Mouse (Mus musculus) intestine, postnatal 0 days (tissue): ENCODE measurements around the gene Tmem230. TPM values are rescaled to one million over a fixed set of nuclear protein-coding genes. Genes with fewer than 3 reads are reported as not detected.
"Not testable (repeated sequence)": the region's sequence is repeated elsewhere in the genome, so short reads cannot be mapped to it uniquely, and the experiment has no call there.

Source experiments
- ATAC-seq: fragments of 200-750 bp; cut with Nextera tagmentation; 2 replicates; pipeline ENCODE4 v1.8.0; 2017; ENCODE audit warnings: mild to moderate bottlenecking, moderate TSS enrichment, moderate library complexity
- H3K27ac ChIP-seq: fragments of 300-500 bp; sonication (generic); 2 replicates; pipeline ENCODE4 v1.5.1; 2014; ENCODE audit warnings: mild to moderate bottlenecking, low read depth, low read length, moderate library complexity
- H3K27me3 ChIP-seq: fragments of 300-500 bp; sonication (generic); replicated peaks from 2 replicates; pipeline ENCODE4 v1.6.1; 2014; ENCODE audit warnings: low read length, mixed read lengths; ENCODE audit not compliant: control insufficient read depth, insufficient read depth
- H3K36me3 ChIP-seq: fragments of 300-500 bp; sonication (generic); 2 replicates; pipeline ENCODE4 v1.6.1; 2014; ENCODE audit warnings: mild to moderate bottlenecking, moderate library complexity; ENCODE audit not compliant: control insufficient read depth, insufficient read depth
- H3K4me1 ChIP-seq: fragments of 300-500 bp; sonication (generic); replicated peaks from 2 replicates; pipeline ENCODE4 v1.6.1; 2014; ENCODE audit warnings: antibody characterized with exemption, low read length, mixed read lengths; ENCODE audit not compliant: control insufficient read depth, insufficient read depth
- H3K4me2 ChIP-seq: fragments of 300-500 bp; sonication (generic); replicated peaks from 2 replicates; pipeline ENCODE4 v1.6.1; 2014; ENCODE audit warnings: low read depth, mild to moderate bottlenecking, moderate library complexity
- H3K4me3 ChIP-seq: fragments of 300-500 bp; sonication (generic); 2 replicates; pipeline ENCODE4 v1.5.1; 2014; ENCODE audit warnings: low read depth, low read length
- H3K9ac ChIP-seq: fragments of 300-500 bp; sonication (generic); 2 replicates; pipeline ENCODE4 v1.6.1; 2014; ENCODE audit warnings: mild to moderate bottlenecking, low read depth, low read length
- H3K9me3 ChIP-seq: fragments of 300-500 bp; sonication (generic); 2 replicates; pipeline ENCODE4 v1.6.1; 2016; ENCODE audit warnings: mixed run types; ENCODE audit not compliant: control insufficient read depth
- CTCF ChIP-seq: sonication (generic); IDR thresholded peaks from 2 replicates; pipeline ENCODE4 v1.5.1; 2016; ENCODE audit warnings: low read depth, mild to moderate bottlenecking, control low read depth, antibody characterized with exemption, moderate library complexity
- WGBS: fragments of 180-500 bp; shearing (Covaris S2); extraction: QIAGEN DNeasy Blood & Tissue Kit; methylation state at CpG from one replicate; pipeline ENCODE4 v1.1.7; 2014; 5-methylcytosine and 5-hydroxymethylcytosine counted together
- polyA plus RNA-seq: library from polyadenylated mRNA; unstranded; fragments of >200 nt; fragmentation: Nextera tagmentation; extraction: Ambion mirVana; gene quantifications from 2 replicates; pipeline ENCODE4 v1.2.1, GENCODE M21; 2015

Gene Tmem230
- polyA plus RNA-seq, 1 experiment from 2014 or later: 31.2 TPM

GRCm38 (mm10) chr2:132253603-132254002 is 6.0 kb upstream of the Tmem230 start:
- H3K9ac ChIP-seq: peak overlapping the region; percentile 51
- no peak for ATAC-seq
- peak overlapping the region; percentile 74 for H3K4me3 ChIP-seq
- H3K27ac ChIP-seq: peak overlapping the region; percentile 87
- H3K9me3 ChIP-seq: no peaks in the 10 kb centered on the region
- no peaks in the 10 kb centered on the region for H3K27me3 ChIP-seq
- H3K36me3 ChIP-seq: peaks cover 17% of the 10 kb centered on the region
- peak overlapping the region; percentile 81 for H3K4me2 ChIP-seq
- 1% methylated on average over 7 of the region's 7 CpGs for WGBS
- no peak for TF ChIP-seq CTCF
- 0 out of 2 replicates have a peak, but pooled peaks cover 4% of the 10 kb centered on the region for H3K4me1 ChIP-seq

- TF ChIP-seq CTCF: no peak
- no peaks in the 10 kb centered on the region for H3K27me3 ChIP-seq
- H3K9ac ChIP-seq: peak within 1 kb of the TSS; percentile 58
- peak within 1 kb of the TSS; percentile 74 for H3K4me3 ChIP-seq
- under 1% methylated on average over 77 of the region's 79 CpGs for WGBS
- no peaks in the 10 kb centered on the region for H3K9me3 ChIP-seq
- peak within 1 kb of the TSS; percentile 81 for H3K4me2 ChIP-seq
- peak; percentile 99 for ATAC-seq
- peak within 1 kb of the TSS; percentile 87 for H3K27ac ChIP-seq
- peaks cover 4% of the 10 kb centered on the region; the same call in 1 of the 2 replicates for H3K4me1 ChIP-seq
- H3K36me3 ChIP-seq: peaks cover 17% of the 10 kb centered on the region
Measured at GRCm38 (mm10) chr2:132252542-132253528, 5.2 kb upstream of the Tmem230 start, which contains the start of gene Pcna. Pcna (minus strand) TSS chr2:132253314.

GRCm38 (mm10) chr2:132251911-132252310 is 4.3 kb upstream of the Tmem230 start:
- 5% methylated on average over 8 of the region's 8 CpGs for WGBS
- no peak for ATAC-seq
- H3K36me3 ChIP-seq: peaks cover 17% of the 10 kb centered on the region
- H3K9ac ChIP-seq: peak overlapping the region; percentile 58
- H3K4me3 ChIP-seq: peak overlapping the region; percentile 74
- no peaks in the 10 kb centered on the region for H3K9me3 ChIP-seq
- H3K27me3 ChIP-seq: no peaks in the 10 kb centered on the region
- H3K4me1 ChIP-seq: peaks cover 4% of the 10 kb centered on the region; the same call in 1 of the 2 replicates
- no peak overlapping the region for H3K27ac ChIP-seq
- TF ChIP-seq CTCF: no peak
- peak overlapping the region; percentile 81 for H3K4me2 ChIP-seq

- ATAC-seq: no peak
- Histone ChIP-seq H3K27ac (no peak overlapping the region), H3K4me2 (no peak overlapping the region), H3K36me3 (peaks cover 16% of the 10 kb centered on the region; the same call in 1 of the 2 replicates), H3K4me1 (no peaks in the 10 kb centered on the region; the same call in 1 of the 2 replicates), H3K27me3 (no peaks in the 10 kb centered on the region), H3K4me3 (no peak overlapping the region), H3K9me3 (no peaks in the 10 kb centered on the region), H3K9ac (no peak overlapping the region)
- TF ChIP-seq CTCF: no peak
- WGBS: 93% methylated on average over 3 of the region's 3 CpGs
Measured at GRCm38 (mm10) chr2:132243370-132243769, 4.2 kb downstream of the Tmem230 start.

GRCm38 (mm10) chr2:132240457-132240856 is 7.2 kb downstream of the Tmem230 start:
- not testable (repeated sequence) for H3K27ac ChIP-seq, ATAC-seq, H3K27me3 ChIP-seq, H3K4me1 ChIP-seq, H3K4me3 ChIP-seq, H3K9me3 ChIP-seq, H3K9ac ChIP-seq, H3K4me2 ChIP-seq
- peak; percentile 75 for TF ChIP-seq CTCF
- WGBS: 29% methylated on average over 6 of the region's 10 CpGs
- H3K36me3 ChIP-seq: peaks cover 16% of the 10 kb centered on the region; the same call in 1 of the 2 replicates

GRCm38 (mm10) chr2:132239434-132239833 is 8.2 kb downstream of the Tmem230 start:
- WGBS: 51% methylated on average over 3 of the region's 3 CpGs

More at GRCm38 (mm10) chr2:132239434-132239833, 8.2 kb downstream of the Tmem230 start:
- not testable (repeated sequence) for H3K27me3 ChIP-seq, H3K4me3 ChIP-seq, H3K9me3 ChIP-seq, H3K4me1 ChIP-seq, H3K9ac ChIP-seq, H3K4me2 ChIP-seq, H3K27ac ChIP-seq
- H3K36me3 ChIP-seq: peaks cover 13% of the 10 kb centered on the region; the same call in 1 of the 2 replicates
- ATAC-seq: peak; percentile 60
